Mouse (Mus musculus) brain, embryonic 14.5 days (tissue): ENCODE measurements at regions not wholly inside any gene's neighbourhood (a gene's known extent, or its start where the extent isn't known, plus 50 kb on each side); places are given as distances from the start of the nearest gene placed in this dataset.

Source experiments
- CTCF ChIP-seq: fragments of 200-500 bp; IDR thresholded peaks from 2 replicates; pipeline ENCODE4 v1.5.1; 2012; ENCODE audit warnings: inconsistent platforms, mild to moderate bottlenecking, moderate library complexity, borderline replicate concordance; ENCODE audit not compliant: insufficient read depth, insufficient read length; ENCODE audit errors: extremely low read depth
- POLR2A ChIP-seq: fragments of 200-500 bp; IDR thresholded peaks from 2 replicates; pipeline ENCODE4 v1.6.1; 2012; ENCODE audit warnings: mild to moderate bottlenecking, inconsistent platforms, borderline replicate concordance; ENCODE audit not compliant: poor library complexity, insufficient read depth, insufficient read length, severe bottlenecking; ENCODE audit errors: extremely low read depth

DNA sequence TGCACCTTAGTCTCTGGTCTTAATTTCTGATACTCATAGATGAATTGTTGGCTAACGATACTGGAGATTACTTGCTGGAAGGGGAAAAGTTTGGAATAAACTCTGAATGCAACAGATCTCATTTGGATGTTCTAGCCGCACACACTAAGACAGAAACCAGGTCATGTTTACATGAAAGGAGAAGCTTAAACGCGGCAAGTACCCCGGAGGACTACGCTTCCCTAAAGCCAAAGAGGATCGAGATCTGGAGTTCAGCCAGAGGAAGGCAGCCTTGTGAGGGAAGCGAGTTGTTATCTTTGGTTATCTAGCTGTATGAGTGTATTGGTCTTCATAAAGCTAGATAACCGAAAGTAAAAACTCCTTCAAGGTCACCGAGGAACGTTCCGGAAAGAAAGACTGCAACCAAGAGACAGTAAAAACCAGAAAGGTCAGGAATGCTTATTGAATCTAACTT, 234.7 kb downstream of the Mef2c start:
- no peak for TF ChIP-seq CTCF
- no peak for TF ChIP-seq POLR2A
